Mouse (Mus musculus) adrenal gland, postnatal 36 days (tissue): ENCODE data around the gene Lca5. TPM values are rescaled to one million over a fixed set of nuclear protein-coding genes. Genes with fewer than 3 reads are reported as not detected.
A peak's percentile ranks its signal among the peaks of the same experiment; 100 is the strongest.

Experiments used
- DNase-seq, 2 experiments: peaks; one replicate each; pipeline ENCODE4 v3.0.0; 2021; ENCODE audit warnings: mixed read lengths in 1 of 2
- total RNA-seq, 2 experiments: library from RNA; stranded (reverse); gene quantifications; 2 replicates each; pipeline ENCODE4 v1.2.3; 2021

Gene Lca5
- total RNA-seq, 2 experiments from 2014 or later: 5.1 to 6.9 TPM

- no peak for DNase-seq
Observed at GRCm38 (mm10) chr9:83389570-83389969, 51.4 kb downstream of the Lca5 start.

- DNase-seq: no peak
Observed at GRCm38 (mm10) chr9:83386264-83386855, 54.6 kb downstream of the Lca5 start.

GRCm38 (mm10) chr9:83385301-83385700, 55.6 kb downstream of the Lca5 start:
- DNase-seq: no peak

DNA sequence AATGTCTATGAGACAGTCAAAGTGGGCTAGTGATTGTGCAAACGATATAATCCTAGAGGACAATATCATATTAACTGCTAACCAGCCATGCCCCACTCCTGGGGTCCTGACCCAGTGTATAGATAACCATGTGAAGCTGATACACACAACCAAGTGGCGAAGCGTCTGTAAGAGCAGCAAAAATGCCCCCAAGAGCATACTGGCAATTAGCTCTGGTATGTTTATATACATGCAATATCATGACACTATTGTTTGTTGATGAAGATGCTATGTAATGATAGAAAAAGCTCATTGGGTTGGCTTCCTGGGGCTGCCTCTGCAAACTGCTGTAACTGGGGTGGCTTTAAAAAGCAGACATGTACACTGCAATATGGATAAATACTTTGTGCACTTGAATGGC, 57.7 kb downstream of the Lca5 start:
- DNase-seq: no peak

DNA sequence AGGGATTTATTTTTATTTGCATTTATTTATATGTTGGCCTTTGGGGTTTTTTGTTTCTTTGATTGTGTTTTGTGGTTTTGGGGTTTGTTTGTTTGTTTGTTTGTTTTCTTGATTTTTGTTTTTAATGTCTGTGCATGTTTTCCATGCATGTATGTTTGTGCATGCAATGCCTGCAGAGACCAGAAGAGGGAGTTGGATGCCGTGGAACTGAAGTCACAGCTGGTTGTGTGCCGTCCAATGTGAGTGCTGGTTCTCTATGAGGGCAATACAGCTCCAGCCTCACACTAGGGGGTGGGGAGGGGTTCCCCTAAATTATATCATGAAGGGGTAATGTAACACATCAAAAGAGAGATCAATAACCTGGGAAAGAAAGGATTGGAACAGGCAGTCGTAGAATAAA, 58.2 kb downstream of the Lca5 start:
- peak; percentile 12 to 28 for DNase-seq

DNA sequence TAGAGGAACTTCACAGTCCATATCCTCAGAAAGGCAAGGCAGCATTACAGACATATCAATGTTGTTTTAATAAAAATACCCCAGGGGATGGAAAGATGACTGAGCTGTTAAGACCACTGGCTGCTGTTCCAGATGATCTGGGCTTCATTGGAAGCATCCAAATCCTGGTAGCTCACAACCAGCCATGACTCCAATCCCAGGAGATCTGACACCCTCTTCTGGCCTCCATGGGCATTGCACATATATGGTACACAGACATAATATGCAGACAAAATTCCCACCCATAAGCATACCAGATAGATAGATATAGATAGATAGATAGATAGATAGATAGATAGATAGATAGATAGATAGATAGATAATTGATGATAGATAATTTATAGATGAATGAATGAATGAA, 59.6 kb downstream of the Lca5 start:
- peak in 1 of 2 experiments; percentile 7 for DNase-seq

DNA sequence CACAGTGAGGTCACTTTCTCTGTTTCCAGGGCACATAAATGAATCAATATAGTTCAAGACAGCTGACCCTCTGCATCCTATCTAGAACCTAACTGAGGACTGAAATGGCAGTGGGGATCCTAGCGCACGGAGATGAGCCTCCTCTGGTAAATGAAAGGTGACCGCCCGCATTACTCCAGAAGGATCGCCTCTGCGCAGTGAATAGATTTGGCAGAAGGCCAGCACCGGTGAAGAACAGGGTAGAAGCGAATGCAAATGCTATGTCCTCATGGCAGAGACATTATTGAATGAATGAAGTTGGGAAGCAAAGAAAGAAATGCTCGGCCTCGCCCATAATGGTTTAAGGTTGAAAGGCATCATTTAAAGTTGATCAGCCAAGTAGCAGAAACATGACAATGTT, 61.3 kb downstream of the Lca5 start:
- DNase-seq: no peak

DNA sequence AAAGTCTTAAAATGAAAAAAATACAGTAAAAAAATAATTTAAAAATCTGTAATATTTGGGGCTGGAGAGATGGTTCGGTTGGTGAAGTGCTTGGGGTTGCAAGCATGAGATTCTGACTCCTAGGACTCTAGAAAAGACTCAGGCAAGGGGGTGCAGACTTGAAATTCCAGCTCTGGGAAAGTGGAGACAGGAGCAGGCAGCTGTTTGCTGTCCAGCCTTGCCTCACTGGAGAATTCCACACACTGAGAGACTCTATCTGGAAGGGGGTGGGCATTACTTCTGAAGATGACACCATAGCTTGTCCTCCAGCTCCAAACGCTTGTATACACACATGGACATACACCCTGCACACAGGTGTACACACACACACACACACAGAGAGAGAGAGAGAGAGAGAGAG, 63.8 kb downstream of the Lca5 start:
- DNase-seq: no peak

DNA sequence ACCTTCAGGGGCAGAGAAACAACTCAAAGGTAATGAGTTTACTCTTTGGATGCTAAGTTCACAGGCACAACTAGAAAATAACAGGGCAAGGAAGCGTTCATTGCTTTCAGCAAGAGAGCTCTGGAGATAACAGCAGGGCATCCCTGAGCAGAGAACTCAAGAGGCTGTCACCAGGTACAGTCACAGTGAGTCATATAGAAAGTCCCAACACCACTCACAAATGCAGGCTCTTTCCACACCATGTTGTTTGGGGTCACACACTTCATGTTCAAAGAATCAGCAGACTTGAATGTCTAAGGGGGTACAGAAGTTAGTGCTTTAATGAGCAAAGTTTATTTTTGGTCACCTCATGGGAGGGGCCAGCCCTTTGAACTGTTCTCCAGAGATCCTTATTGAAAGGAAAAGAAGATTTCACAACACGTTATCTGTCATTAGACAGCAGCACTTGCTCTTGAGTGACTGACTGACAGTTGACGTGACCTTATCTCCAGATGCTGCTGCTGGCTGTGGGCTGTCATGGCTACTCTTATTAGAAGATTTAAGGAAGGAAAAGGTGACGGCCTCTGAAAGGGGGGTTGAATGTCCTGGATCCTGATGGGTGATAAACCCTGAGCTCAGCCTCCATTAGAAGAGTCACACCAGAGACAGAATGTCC, 65.3 kb downstream of the Lca5 start:
- no peak for DNase-seq

DNA sequence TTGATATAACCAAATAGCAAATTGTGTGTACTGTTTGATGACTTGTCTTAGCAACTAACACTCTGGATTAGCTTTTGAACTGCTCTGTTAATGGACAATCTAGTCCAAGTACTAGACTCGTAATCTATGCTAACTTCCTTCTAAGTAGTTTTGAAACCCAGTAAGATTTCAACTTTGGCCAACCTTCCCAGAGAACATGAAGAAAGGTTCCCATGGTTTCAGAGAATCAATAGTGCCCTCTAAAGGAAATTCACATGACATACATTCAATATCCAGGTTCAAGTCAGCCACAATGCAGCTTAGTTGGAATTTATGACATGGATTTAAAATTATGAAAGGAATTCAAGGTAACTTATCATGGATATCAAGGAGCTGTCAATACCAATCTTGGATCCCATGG, 70.0 kb downstream of the Lca5 start:
- no peak for DNase-seq

DNA sequence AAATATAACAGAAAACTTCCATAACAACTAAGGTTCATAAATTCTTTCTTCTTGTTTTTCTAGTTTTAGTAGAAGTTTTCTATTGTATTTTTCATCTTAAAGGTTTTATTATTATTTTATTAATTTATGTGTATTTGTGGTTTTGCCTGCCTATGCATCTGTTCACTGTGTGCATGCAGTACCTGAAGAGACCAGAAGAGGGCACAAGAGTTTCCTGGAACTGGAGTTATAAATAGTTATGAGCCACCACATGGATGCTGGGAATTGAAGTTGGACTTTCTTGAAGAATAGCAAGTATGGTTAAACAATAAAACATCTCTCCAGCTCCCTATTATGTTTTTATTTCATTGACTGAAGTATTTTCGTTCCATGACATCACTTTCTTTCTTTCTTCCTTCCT, 72.7 kb downstream of the Lca5 start:
- peak in 1 of 2 experiments; percentile 15 for DNase-seq

GRCm38 (mm10) chr9:83355802-83356201, 85.1 kb downstream of the Lca5 start:
- DNase-seq: no peak

DNA sequence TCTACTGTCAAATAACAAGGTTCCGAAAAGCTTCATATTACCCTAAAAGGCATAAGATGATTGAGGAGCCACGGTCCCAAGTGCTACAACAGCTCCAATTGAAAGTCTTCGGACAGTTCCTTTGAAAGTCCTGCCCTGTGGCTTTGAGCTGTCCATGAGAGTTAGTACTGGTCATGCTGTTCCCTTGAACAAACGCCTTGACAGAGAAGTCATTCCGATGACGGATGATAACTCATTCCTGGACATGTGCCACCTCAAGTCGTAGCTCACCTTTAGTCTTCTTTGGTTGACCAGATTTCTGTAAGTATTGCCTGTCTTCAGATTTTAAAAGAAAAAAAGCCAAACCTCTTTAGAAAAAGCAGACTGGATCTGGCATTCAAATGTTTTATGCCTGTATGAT, 87.6 kb downstream of the Lca5 start:
- peak; percentile 23 to 46 for DNase-seq

DNA sequence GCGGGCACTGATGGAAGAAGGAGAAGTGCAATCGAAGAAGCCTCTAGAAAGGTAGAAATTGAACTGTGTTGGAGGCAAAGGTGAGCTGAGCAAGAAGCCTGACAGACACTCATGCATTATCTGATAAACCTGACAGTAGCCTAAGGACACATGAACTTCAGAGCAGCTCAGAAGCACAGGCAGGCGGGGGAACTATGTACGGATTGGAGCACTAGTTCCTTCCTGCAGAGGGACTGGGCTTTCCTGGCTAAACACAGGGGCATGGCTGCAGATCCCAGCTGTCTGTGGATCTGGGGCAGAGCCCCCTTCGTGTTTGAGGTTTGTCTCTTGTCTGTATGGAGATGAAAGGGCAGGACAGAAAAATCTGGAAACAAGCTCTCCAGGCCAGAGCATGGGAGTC, 89.8 kb downstream of the Lca5 start:
- no peak for DNase-seq

DNA sequence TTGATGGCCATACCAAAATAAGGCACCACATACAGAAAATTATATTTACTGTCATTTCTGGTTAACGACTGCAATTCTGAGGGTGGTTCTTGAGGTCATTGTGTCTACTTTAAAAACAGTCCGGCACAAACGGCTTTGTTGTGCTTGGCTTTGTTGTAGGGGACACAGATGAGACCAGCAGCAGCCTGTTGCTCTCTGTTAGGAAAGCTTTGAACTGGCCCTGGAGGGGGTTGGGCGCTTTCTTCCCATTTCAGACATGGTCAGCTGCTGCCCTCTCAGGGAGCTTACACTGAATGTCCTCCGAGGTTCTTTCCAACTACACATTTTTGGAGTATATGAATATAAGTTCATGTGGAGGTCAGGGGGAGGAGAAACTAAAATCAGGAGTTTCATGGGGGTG, 90.3 kb downstream of the Lca5 start:
- peak; percentile 29 to 63 for DNase-seq

DNA sequence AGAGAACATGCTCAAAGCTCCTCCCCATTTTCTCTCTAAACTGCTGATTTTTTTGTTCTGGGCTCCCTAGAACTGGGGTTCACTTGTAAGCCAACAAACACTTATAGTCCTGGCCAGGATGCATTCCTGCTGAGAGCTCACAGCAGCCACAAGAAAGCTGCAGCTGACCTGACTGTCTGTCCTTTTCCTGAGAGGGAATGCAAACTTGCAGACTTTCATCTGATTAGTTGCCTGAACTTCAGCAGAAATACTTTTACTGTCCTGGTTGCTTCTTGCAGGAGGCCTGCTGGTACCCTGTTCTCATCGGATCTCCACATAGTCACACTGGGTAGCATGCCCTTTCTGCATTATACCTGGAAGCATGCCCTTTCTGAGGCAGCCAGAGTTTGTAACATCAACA, 91.0 kb downstream of the Lca5 start:
- no peak for DNase-seq

DNA sequence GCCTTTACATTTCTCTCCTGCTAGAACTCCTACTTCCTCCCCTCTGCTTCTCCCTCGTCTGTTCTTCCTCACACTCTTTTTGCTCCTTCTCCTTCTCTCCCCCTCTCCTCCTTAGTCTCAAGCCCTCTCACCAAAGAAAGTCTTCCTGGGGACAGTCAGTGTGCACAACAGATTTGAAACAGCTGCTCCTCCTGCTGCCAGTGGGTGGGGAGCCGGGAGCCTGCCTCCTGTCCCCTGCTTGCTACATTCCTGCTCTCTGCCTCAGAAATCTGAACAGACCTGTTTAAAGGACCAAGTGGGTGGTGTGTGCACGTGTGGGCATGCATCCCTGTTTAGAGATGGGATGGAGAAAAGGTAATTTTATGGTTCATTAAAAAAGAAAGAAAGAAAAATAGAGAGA, 91.4 kb downstream of the Lca5 start:
- DNase-seq: no peak

GRCm38 (mm10) chr9:83347521-83347920, 93.4 kb downstream of the Lca5 start:
- no peak for DNase-seq

GRCm38 (mm10) chr9:83342491-83343370, 98.2 kb downstream of the Lca5 start:
- DNase-seq: no peak
